Mouse (Mus musculus): ENCODE measurements around the gene 2310002L09Rik.
"Not testable (repeated sequence)": the region's sequence is repeated elsewhere in the genome, so short reads cannot be mapped to it uniquely, and the experiment has no call there.

DNA sequence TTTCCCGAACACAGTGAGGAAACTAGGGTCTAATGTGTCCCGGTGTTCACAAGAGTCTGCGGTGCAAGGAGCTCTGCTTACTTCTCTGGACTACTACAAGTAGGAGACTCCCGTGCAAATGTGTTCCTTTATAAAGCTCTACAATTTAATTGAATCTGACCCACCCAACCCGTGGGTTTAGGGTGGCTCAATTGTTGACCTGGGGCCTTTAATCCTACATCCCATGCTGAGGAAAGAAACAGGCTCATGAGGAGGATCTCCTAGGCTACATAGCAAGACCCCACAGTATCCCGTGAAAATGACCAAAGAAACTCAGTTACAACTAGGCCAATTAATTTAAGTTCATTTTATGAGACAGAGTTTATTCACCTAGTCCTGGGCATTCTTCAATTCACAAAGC is 30.0 kb downstream of the 2310002L09Rik start, which contains the start of gene Gm11756:
- not testable (repeated sequence) for TF ChIP-seq POLR2A (IDR thresholded peaks at IDR 0.05; ENCODE audit: insufficient read depth, low read length); EP300 (IDR thresholded peaks at IDR 0.05; ENCODE audit: insufficient read depth, low read depth, low read length)

Data from ES-Bruce4 (cell line).